Mouse (Mus musculus): ENCODE measurements at regions not wholly inside any gene's neighbourhood (a gene's known extent, or its start where the extent isn't known, plus 50 kb on each side); places are given as distances from the start of the nearest gene placed in this dataset.

DNA sequence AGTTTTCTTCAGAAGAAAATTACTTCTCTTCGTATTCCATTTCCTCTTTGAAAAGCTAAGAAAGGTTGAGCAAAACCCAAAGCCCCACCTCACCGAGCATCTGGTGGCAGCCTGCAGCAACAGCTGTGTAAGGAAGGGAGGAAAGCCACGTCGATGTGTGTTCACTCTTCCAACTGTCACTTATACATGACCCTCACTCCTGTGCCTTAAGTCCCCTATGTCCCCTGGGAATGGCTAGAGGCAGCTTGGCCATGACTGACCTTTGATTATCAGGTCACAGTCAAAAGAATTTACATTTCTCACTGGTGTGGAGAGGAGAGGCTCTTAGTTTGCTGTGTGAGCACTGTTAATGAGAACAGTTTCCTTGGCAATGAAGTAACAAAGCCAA lies 266.8 kb upstream of the Nr5a2 start:
- TF ChIP-seq GATA1 (IDR thresholded peaks at IDR 0.05; ENCODE audit: borderline replicate concordance, low read length), result no peak
- no peak for TF ChIP-seq FLI1 (IDR thresholded peaks at IDR 0.05; ENCODE audit: low read length)
